Mouse (Mus musculus) R1 (cell line): ENCODE measurements at regions not wholly inside any gene's neighbourhood (a gene's known extent, or its start where the extent isn't known, plus 50 kb on each side); places are given as distances from the start of the nearest gene placed in this dataset.

Experiments used
- DNase-seq: peaks from one replicate; pipeline ENCODE4 v3.0.0-alpha.2; 2018; ENCODE audit warnings: low read depth, low spot score

DNA sequence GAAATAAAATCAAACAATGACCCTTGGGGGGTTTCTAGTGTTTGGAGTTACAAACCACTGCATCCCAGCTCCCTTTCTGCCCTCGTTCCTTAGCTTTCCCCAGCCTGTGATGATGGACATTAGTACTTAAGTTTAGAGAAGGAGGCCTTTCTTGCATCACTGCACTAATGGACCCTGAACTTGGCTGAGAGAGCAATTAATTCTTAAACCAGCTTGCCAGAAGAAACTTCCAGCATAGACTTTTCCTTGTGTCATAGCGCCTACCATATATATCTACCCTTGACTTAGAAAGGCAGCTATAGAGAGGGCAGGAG is 303.9 kb upstream of the Sel1l start:
- no peak for DNase-seq

- no peak for DNase-seq
Observed at GRCm38 (mm10) chr12:92152043-92152921, 303.3 kb upstream of the Sel1l start.

GRCm38 (mm10) chr12:92137539-92137938 is 288.6 kb upstream of the Sel1l start:
- DNase-seq: no peak

DNA sequence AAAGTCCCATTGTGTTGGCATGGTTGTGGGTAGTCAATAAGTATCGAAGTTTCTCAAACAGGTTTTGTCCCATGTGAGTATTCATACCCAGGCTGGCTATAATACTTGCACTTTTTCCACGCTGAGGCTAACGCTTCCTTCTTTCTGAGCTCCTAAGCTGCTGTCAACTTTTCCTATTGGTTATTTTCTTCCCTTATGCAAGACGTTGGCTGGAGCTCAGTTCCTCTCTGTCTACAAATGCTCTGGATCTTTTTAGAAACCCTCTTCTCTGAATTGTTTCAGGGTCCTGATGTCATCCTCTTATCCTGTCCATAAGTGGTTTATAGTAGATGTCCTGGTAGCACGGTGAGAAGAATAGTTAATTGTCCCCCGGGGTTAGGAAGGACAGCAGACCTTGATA is 278.7 kb upstream of the Sel1l start:
- DNase-seq: no peak

DNA sequence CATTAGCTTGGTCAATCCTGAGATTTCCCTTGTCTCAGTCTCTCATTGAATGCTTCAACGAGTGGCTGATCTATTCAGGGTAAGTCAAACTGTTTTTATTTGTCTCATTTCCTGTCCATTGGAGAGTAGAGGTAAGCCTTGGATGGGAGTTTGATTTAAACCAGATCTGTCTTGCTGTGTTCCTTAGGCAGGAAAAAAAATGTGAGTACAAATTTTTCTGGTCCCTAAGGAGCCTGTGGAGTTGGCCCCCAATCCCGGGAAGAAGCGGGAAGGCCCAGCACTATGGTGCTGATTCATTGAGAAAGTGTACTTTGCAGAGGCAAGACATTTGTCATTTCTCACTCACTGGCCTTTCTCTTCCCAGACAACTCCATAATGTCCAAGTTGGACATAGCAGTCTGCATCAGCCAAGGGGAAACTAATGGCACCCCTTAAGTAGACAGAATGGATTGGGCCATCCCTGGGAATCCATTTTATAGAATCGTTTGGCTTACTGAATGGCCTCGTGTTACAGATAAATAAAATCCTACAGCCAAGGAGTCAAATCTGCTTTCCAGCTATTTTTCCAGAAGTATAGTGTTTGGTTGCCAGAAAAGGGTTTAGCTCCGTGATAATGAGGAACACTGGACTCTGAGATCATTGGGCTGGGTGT is 271.3 kb upstream of the Sel1l start:
- DNase-seq: no peak

DNA sequence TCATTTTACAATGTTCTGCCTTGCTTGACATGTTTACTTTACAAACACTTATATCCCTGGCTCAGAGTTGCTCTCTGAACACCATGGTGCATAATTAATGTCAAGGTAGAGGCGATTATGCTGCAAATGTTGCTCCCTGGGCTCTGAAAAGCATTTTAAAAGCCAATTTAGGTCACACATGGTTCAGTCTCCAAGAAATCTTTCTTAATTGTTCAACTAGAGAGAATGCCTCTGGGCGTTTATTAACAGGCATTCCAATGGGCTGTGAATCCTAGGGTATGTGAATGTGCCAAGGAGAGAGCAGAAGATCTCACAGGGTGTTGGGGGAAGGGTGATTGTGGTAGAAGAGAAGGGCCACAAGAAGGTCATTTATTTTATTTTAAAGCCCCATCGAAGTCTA is 260.7 kb upstream of the Sel1l start:
- no peak for DNase-seq

DNA sequence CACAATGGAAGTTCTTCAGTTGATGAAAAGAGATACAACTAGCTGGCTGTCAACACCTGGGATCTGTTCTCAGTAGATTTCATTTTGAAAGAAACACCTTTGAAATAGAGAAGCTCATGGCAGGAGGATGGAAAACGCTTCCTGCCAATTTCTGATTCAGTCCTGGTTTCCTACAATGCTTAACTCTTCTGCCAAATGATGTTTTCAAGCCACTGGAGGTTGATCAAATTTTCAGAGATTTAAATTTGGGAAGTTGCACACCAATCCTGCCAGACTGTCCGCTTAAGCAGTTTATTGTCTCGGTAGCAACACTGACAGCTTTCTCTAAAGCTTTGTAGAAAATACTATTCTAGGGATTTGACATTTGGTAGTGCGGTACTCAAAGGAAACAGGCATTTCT is 251.1 kb upstream of the Sel1l start:
- no peak for DNase-seq

- DNase-seq: no peak
Observed at GRCm38 (mm10) chr12:92092794-92093365, 243.9 kb upstream of the Sel1l start.

GRCm38 (mm10) chr12:92073209-92073608 is 224.3 kb upstream of the Sel1l start:
- DNase-seq: no peak

GRCm38 (mm10) chr12:92062731-92063130 is 213.8 kb upstream of the Sel1l start:
- DNase-seq: peak; percentile 6

- peak; percentile 46 for DNase-seq
Observed at GRCm38 (mm10) chr12:92040481-92040880, 191.5 kb upstream of the Sel1l start.

- DNase-seq: no peak
Observed at GRCm38 (mm10) chr12:92029192-92029591, 180.2 kb upstream of the Sel1l start.

DNA sequence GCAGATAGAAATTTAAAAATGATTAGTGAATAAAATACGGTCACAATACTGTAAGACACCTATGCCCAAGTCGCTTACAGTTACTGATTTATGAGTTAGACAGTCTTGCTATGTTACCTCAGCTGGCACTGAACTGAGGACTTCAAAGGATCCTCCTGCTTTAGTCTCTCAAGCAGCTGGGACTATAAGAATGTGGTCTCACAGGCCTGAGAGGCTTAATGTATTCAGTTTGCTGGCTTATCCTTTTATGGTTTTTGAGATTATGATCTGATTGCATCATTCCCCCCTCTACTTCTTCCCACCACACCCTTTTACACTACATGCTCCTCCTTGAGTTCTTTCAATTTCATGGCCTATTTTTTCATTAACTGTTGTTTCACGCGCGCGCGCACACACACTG is 179.4 kb upstream of the Sel1l start:
- DNase-seq: no peak

DNA sequence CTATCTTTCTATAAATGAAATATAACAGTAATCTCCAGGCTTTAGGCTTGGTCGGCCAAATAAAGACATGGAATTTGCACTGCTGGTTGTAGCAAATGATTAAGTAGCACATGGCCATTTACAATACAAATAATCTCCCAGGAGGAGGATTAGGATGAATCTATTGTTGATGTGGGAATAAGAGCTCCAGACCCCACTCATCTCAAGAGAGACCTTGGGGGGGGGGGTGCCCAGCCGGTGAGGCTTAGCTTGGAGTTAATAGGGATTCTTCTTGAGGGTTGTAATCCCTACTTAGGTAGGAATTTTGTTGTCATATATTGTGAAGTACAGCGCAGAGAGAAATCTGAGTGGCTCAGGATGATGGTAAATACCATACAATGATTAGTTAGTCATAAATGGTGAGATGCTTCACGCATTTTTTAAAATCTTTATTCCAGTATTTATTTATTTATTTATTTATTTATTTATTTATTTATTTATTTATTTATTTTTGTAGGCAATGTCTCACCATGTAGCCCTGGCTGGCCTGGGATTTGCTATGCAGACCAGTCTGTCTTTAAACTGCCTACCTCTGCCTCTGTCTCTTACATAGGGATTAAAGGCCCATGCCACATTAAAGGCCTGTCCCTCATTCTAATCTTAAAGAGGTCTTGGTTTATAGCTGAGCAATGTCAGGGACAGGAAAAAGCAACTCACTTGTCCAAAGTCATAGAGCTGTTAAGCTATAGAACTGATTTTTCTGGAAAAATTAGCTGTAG is 175.7 kb upstream of the Sel1l start:
- DNase-seq: no peak

DNA sequence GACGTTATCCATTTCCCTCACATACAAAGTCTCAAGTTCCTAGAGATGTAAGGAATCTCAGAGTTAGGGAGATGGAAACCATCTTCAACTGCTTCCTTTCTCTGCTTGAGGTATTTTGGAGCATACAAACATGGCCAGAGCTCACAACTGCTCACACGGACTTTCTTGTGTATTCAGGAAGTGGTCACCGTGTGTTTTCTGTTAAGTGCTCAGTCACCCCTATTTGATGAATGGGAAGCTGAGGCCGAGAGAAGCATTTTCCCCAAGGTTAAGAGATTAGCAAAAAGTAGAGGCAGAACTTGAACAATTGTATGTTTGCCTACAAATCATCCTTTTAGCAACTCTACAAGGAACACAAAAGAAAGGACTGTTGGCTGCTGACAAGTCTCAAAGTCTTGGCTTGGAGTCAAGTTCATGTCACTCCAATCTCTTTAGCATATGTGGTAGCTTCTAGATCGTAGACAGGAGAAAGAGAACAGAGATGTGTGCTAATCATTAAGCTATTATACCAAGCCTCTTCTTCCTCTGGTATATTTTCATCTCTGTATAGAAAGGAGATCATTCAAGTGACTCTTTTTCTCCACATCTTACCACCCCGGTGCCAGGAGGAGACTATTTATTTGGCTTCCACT is 170.8 kb upstream of the Sel1l start:
- DNase-seq: no peak

DNA sequence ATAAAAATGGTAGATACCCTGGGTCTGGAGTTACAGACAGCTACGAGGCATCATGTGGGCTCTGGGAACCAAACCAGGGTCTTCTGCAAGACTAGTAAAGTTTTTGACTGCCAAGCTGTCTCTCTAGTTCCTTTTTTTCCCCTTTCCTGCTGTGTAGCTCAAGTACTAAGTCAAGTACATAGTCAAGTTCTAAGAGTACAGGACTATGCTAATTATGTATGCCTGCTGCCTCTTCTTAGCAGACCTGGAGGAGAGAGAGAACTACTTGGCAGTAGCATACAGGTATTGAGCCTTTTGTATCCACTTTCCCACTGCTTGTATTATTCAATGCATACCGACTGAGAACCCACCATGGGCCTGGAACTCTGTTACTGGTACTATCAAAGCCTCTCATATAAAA is 166.4 kb upstream of the Sel1l start:
- DNase-seq: no peak

DNA sequence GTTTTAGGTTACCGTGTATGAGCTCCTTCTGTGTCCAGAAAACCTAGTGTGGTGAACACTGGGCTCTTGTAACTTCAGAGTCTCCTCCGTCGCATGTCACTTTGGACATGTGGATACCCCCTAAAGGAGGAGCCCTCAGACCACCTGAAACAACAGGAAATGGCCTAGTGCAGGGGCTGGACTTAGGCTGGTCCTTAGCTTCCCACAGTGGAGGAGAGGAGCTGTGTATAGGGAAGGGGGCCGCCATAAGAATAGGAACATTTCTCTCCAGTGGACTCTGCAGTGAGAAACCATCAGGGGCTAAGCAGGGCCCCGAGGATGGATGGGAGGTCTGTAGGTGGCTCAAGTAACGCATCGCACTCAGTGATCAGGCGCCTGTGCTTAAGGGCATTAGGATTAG is 165.0 kb upstream of the Sel1l start:
- DNase-seq: no peak

DNA sequence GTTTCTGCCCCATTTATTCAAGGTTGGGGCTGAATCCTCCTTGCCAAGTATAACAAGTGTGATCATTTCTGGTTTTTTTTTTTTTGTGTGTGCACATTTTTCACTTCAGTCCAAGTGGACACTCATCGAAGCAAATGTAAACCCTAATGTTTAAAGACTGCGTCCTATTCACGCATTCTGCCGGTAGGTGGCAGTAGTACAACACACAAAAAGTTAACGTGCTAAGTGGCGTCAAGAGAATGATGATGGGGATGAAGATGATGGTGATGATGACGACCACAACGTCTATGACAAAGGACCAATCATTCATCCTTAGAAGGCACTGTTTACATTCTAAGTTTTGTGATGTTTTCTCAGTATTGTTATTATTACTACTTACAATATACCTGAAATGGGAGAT is 164.3 kb upstream of the Sel1l start:
- DNase-seq: peak; percentile 46

GRCm38 (mm10) chr12:92004391-92005094 is 155.6 kb upstream of the Sel1l start:
- DNase-seq: no peak

DNA sequence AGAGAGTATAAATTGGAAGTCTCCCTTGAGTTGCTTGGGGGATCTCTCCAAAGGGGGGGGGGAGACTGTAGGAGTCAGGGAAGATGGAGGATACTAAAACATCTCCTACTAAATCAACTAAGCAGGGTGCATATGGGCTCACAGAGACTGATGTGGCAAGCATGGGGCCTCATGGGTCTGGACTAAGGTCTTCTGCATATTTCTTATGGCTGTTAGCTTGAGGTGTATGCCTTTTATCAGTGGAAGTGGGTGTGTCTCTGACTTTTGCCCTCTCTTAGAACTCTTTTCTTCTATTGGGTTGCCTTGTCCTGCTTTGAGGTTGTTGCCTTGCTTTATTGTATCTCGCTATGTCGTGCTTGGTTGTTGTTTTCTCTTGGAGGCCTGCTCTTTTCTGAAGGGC is 150.1 kb upstream of the Sel1l start:
- no peak for DNase-seq

GRCm38 (mm10) chr12:91997404-91997803 is 148.4 kb upstream of the Sel1l start:
- DNase-seq: no peak
